Mouse (Mus musculus) thymus, postnatal 4 days (tissue): ENCODE results near the gene Tmub1.
"Not testable (repeated sequence)": the region's sequence is repeated elsewhere in the genome, so short reads cannot be mapped to it uniquely, and the experiment has no call there.

Source experiments
- DNase-seq: peaks from one replicate; pipeline ENCODE4 v3.0.0; 2021

Gene Tmub1

GRCm38 (mm10) chr5:24423129-24424003, 24.3 kb downstream of the Tmub1 start, which contains the start of the genes Cdk5 and Slc4a2:
Cdk5 (minus strand) TSS chr5:24423530.
Slc4a2 (plus strand) TSS chr5:24423837.
- DNase-seq, result peak; percentile 98

- no peak for DNase-seq
Observed at GRCm38 (mm10) chr5:24420381-24420780, 27.3 kb downstream of the Tmub1 start.

DNA sequence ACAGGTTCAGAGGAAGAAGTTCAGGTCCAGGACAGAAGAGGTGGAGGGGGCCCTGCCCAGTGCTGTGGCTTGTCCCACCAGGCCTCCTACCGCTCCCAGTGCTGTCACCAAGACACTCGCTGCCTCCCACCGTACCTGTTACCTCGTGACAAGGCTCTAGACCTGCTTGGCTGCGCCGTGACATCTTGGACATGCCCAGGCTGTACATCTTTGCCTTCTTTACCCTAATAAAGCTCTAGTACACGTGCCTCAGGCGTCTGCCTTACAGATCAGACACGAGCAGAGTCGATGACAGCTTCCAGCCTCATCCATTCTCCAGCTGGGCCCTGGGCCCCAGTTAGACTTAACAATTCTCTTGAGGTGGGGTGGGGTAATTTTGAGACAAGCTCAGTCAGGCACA, 30.1 kb downstream of the Tmub1 start:
- no peak for DNase-seq

GRCm38 (mm10) chr5:24416222-24416736, 31.4 kb downstream of the Tmub1 start:
- DNase-seq, result peak; percentile 78

GRCm38 (mm10) chr5:24413938-24414337, 33.7 kb downstream of the Tmub1 start:
- DNase-seq, result no peak

- no peak for DNase-seq
Observed at GRCm38 (mm10) chr5:24413042-24413693, 34.5 kb downstream of the Tmub1 start, which contains the start of gene Asic3. Asic3 (plus strand) TSS chr5:24413392.

- no peak for DNase-seq
Observed at GRCm38 (mm10) chr5:24412063-24412462, 35.6 kb downstream of the Tmub1 start.

- no peak for DNase-seq
Observed at GRCm38 (mm10) chr5:24409466-24409865, 38.2 kb downstream of the Tmub1 start.

DNA sequence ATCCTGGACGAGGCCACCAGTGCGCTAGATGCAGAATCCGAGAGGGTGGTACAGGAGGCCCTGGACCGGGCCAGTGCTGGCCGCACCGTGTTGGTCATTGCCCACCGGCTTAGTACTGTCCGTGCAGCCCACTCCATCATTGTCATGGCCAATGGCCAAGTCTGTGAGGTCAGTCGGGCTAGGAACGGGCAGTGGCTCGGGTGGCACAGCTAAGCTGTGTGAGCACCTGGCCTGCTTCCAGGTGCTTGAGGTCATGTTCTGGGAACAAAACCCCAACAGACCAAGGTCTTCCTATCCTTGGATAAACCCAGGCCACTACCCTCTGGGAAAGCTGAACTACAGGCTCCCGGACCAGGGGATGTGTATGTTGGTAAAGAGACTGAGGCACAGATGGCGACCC, 39.0 kb downstream of the Tmub1 start:
- DNase-seq, result no peak

DNA sequence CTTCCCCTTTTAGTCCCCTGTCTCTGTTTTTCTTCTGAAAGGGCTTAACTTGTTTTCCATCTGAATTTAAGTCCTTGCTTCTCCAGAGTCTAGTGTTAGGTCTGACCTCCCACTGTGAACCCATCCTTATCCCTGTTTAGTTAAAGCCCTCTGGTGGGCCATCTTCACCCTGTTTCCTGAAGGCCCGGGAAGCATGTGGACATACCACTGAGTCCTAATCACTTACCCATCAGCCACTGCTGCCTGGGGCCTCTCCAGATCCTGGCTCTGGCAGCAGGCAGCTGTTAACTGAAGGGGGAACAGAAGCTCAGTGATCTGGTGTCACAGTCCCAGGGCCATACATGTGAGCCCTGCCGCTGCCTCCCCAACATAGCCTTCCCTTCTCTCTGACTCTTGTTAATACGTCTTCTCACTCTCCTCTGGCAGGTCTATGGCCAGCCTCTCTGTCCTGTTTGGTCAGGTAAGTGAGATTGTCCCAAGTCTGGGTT, 42.2 kb downstream of the Tmub1 start:
- DNase-seq, result no peak

- no peak for DNase-seq
Observed at GRCm38 (mm10) chr5:24404594-24405360, 42.9 kb downstream of the Tmub1 start.

DNA sequence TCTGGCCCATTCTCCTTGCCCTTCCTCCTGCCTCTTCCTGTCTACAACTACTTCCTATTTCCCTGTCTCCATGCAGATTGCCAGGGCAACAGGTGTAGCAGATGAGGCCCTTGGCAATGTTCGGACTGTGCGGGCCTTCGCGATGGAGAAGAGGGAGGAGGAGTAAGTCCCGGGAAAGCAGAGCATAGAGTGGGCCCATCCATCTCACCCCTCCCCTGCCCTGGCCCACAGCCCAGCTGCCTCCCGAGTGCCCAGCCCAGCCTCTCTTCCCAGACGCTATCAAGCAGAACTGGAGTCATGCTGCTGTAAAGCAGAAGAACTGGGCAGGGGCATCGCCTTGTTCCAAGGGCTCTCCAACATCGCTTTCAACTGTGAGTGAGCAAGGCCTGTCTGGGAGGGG, 45.7 kb downstream of the Tmub1 start:
- no peak for DNase-seq

DNA sequence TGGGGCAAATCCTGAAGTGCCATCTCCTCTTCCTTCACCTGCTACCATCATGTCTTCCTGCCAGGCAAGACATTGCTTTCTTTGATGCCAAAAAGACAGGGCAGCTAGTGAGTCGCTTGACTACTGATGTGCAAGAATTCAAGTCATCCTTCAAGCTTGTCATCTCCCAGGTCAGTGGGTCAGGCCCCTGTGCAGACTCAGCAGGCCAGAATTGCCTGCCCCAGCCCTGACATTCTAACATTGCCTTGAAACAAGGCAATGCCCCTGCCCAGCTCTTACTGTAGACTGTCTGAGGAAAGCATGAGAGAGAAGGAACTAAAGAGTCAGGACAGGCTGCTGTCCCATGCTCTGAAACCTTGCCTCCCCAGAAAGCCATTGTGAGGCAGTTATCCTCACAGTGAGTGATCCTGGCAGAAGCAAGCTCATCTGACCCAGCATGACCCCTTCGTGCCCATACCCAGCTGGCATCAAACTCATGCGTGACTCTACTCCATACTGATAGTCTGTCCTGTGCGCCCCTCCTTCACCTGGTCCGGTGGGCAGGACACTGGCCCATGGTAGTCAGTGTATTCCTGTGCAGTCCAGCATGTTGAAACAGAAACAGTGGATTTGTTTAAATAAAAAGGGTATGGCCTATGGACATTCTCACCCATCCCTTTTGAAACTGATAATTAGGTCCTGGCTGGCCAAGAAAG, 46.6 kb downstream of the Tmub1 start:
- no peak for DNase-seq

- DNase-seq, result no peak
Observed at GRCm38 (mm10) chr5:24400362-24400761, 47.3 kb downstream of the Tmub1 start.

DNA sequence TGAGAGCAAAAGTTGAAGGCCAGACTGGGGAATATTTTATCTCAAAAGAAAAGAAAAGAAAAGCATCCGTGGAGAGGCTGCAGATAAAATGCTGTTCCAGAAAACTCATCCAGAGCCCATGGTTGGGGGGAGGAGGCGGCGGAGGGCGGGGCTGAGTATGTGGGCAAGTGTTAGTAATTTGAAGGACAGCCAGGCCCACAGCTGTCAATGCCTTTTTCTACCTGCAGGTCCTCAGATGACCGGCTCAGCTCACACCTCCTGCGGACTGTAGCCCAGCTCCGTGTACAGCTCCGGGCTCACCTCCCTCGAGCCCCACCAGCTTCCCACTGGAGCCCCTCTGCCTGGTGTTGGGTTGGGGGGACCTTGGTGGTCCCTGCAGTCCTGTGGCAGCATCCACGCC, 48.0 kb downstream of the Tmub1 start:
- no peak for DNase-seq

- DNase-seq, result not testable (repeated sequence)
Observed at GRCm38 (mm10) chr5:24396254-24396653, 51.4 kb downstream of the Tmub1 start.
